26 mouse cellular contexts compared by ENCODE assay signal in genomic region chr13:112015083-112015482, GRCm38 (mm10).
"Had no signal": no experiment of that assay in that cellular context is flagged by ENCODE, and none has a peak within 500 bp of the region (broad histone marks: within the 10 kb centered on the region; RNA-seq: fewer than 3 reads in every experiment).

No protein-coding gene starts in this region.

- DNase-seq: gastrocnemius, postnatal 14 days; gastrocnemius, postnatal 36 days; heart, adult 11 months; heart, adult 2 months; heart, postnatal 14 days; heart, postnatal 36 days; kidney, adult 11 months; kidney, adult 2 months; kidney, adult 9 months; kidney, postnatal 14 days; kidney, postnatal 36 days; layer of hippocampus, adult 9-11 months; layer of hippocampus, postnatal 36 days had no signal

- H3K27ac ChIP-seq: heart, adult 2 months; heart, embryonic 13.5 days; heart, embryonic 15.5 days; hindbrain, embryonic 13.5 days; hindbrain, embryonic 15.5 days; hindbrain, postnatal 0 days; kidney, embryonic 15.5 days; kidney, postnatal 0 days; left cerebral cortex, adult 2 months; limb, embryonic 13.5 days; limb, embryonic 15.5 days; liver, embryonic 14.5 days had no signal

- H3K4me3 ChIP-seq: heart, adult 2 months; heart, embryonic 13.5 days; heart, embryonic 15.5 days; hindbrain, embryonic 13.5 days; hindbrain, embryonic 15.5 days; kidney, embryonic 15.5 days; left cerebral cortex, adult 2 months; limb, embryonic 13.5 days; limb, embryonic 15.5 days had no signal

- H3K27me3 ChIP-seq: heart, embryonic 13.5 days; heart, embryonic 15.5 days; hindbrain, embryonic 13.5 days; hindbrain, embryonic 15.5 days; kidney, embryonic 15.5 days; limb, embryonic 13.5 days; limb, embryonic 15.5 days had no signal

- H3K4me2 ChIP-seq: heart, embryonic 11.5 days; heart, embryonic 13.5 days; heart, embryonic 15.5 days; hindbrain, embryonic 13.5 days; hindbrain, embryonic 15.5 days; kidney, embryonic 15.5 days; limb, embryonic 13.5 days; limb, embryonic 15.5 days had no signal

- H3K36me3 ChIP-seq: heart, embryonic 13.5 days; heart, embryonic 15.5 days; hindbrain, embryonic 13.5 days; hindbrain, embryonic 15.5 days; kidney, embryonic 15.5 days; limb, embryonic 13.5 days; limb, embryonic 15.5 days had no signal

- H3K9me3 ChIP-seq: heart, embryonic 15.5 days; hindbrain, embryonic 13.5 days; hindbrain, embryonic 15.5 days; kidney, embryonic 15.5 days; limb, embryonic 13.5 days; limb, embryonic 15.5 days had no signal

- ATAC-seq: hindbrain, postnatal 0 days; intestine, embryonic 16.5 days had no signal

- H3K9ac ChIP-seq: heart, embryonic 13.5 days; heart, embryonic 15.5 days; hindbrain, embryonic 13.5 days; hindbrain, embryonic 15.5 days; kidney, embryonic 15.5 days; limb, embryonic 13.5 days; limb, embryonic 15.5 days; liver, embryonic 14.5 days had no signal

- H3K4me1 ChIP-seq: heart, embryonic 15.5 days; hindbrain, embryonic 13.5 days; hindbrain, embryonic 15.5 days; limb, embryonic 13.5 days had no signal
